Comparison of ENCODE assay signal across 31 mouse cellular contexts in genomic region chr1:172293449-172293848, GRCm38 (mm10). TPM values are rescaled to one million over a fixed set of nuclear protein-coding genes. Genes with fewer than 3 reads are reported as not detected.
DNase-seq lines count a peak whose midpoint lies in the region; ATAC-seq and TF ChIP-seq lines count a peak whose summit lies in the region.
"Had no signal": no experiment of that assay in that cellular context is flagged by ENCODE, and none has a peak within 500 bp of the region (broad histone marks: within the 10 kb centered on the region; RNA-seq: fewer than 3 reads in every experiment).

No protein-coding gene starts in this region.

- ATAC-seq in forebrain, embryonic 16.5 days: no peak
- ATAC-seq in hindbrain, postnatal 0 days: no peak
- ATAC-seq in hindbrain, embryonic 11.5 days (ENCODE audit: low FRiP score): no peak
- no peak for ATAC-seq in monocyte, adult 5-6 weeks (replicated peaks; ENCODE audit: insufficient number of reproducible peaks, low FRiP score, low TSS enrichment, poor library complexity, severe bottlenecking)
- ATAC-seq: activated CD4-positive, CD25-positive, alpha-beta regulatory T cell, adult 4 months; forebrain, embryonic 15.5 days; hindbrain, embryonic 16.5 days; inflammation-experienced regulatory T-cells, adult 6 months had no signal

- no peaks in the 10 kb centered on the region for H3K9me3 ChIP-seq in forebrain, embryonic 10.5 days
- no peaks in the 10 kb centered on the region for H3K9me3 ChIP-seq in forebrain, embryonic 16.5 days (ENCODE audit: control insufficient read depth, low read length)
- H3K9me3 ChIP-seq in hindbrain, postnatal 0 days (ENCODE audit: low read length): no peaks in the 10 kb centered on the region
- H3K9me3 ChIP-seq in hindbrain, embryonic 11.5 days (ENCODE audit: control insufficient read depth, low read length): no peaks in the 10 kb centered on the region
- H3K9me3 ChIP-seq: embryonic facial prominence, embryonic 12.5 days; embryonic facial prominence, embryonic 15.5 days; forebrain, embryonic 12.5 days; forebrain, embryonic 15.5 days; hindbrain, embryonic 13.5 days had no signal

- TF ChIP-seq CTCF in hindbrain, postnatal 0 days (IDR thresholded peaks at IDR 0.05; ENCODE audit: low read depth): no peak

- H3K4me2 ChIP-seq in forebrain, embryonic 16.5 days (ENCODE audit: low read length): no peak overlapping the region
- no peak overlapping the region for H3K4me2 ChIP-seq in hindbrain, postnatal 0 days (ENCODE audit: low read depth, low read length)
- no peak overlapping the region for H3K4me2 ChIP-seq in hindbrain, embryonic 11.5 days (replicated peaks; ENCODE audit: low read depth, low read length)
- H3K4me2 ChIP-seq: embryonic facial prominence, embryonic 12.5 days; embryonic facial prominence, embryonic 15.5 days; forebrain, embryonic 12.5 days; forebrain, embryonic 15.5 days; heart, embryonic 11.5 days; hindbrain, embryonic 13.5 days had no signal

- DNase-seq in forebrain, embryonic 10.5 days (ENCODE audit: extremely low spot score, low spot score): no peak
- no peak for DNase-seq in hindbrain, postnatal 0 days (ENCODE audit: low spot score)
- no peak for DNase-seq in hindbrain, embryonic 11.5 days (ENCODE audit: low spot score)
- DNase-seq in right cerebral cortex, postnatal 25 days: peak; percentile 56
- no peak for DNase-seq in right cerebral cortex, postnatal 14 days
- no peak for DNase-seq in kidney, adult 18-20 months
- DNase-seq: adrenal gland, adult 8-10 months; adrenal gland, postnatal 25 days; cerebellum, adult 18-20 months; cerebellum, adult 9-10 months; cerebellum, postnatal 14 days; gastrocnemius, postnatal 14 days; heart, adult 11 months had no signal

- no peaks in the 10 kb centered on the region for H3K36me3 ChIP-seq in forebrain, embryonic 10.5 days (replicated peaks)
- no peaks in the 10 kb centered on the region for H3K36me3 ChIP-seq in forebrain, embryonic 16.5 days (ENCODE audit: control insufficient read depth, insufficient read depth)
- no peaks in the 10 kb centered on the region for H3K36me3 ChIP-seq in hindbrain, postnatal 0 days (ENCODE audit: insufficient read depth, low read length)
- no peaks in the 10 kb centered on the region for H3K36me3 ChIP-seq in hindbrain, embryonic 11.5 days (ENCODE audit: control insufficient read depth, insufficient read depth, low read length)
- H3K36me3 ChIP-seq: embryonic facial prominence, embryonic 12.5 days; embryonic facial prominence, embryonic 15.5 days; forebrain, embryonic 12.5 days; forebrain, embryonic 15.5 days; hindbrain, embryonic 13.5 days had no signal

- peak overlapping the region; percentile 4; the same call in 1 of the 2 replicates for H3K27ac ChIP-seq in forebrain, embryonic 10.5 days
- H3K27ac ChIP-seq in forebrain, embryonic 16.5 days (ENCODE audit: low read length): no peak overlapping the region
- H3K27ac ChIP-seq in hindbrain, postnatal 0 days: peak overlapping the region; percentile 87; the same call in 1 of the 2 replicates
- no peak overlapping the region for H3K27ac ChIP-seq in hindbrain, embryonic 11.5 days (ENCODE audit: low read depth, low read length)
- H3K27ac ChIP-seq: embryonic facial prominence, embryonic 12.5 days; embryonic facial prominence, embryonic 15.5 days; forebrain, embryonic 12.5 days; forebrain, embryonic 15.5 days; hindbrain, embryonic 13.5 days had no signal

- 91% methylated on average over 11 of the region's 11 CpGs for WGBS in forebrain, embryonic 10.5 days
- 91% methylated on average over 11 of the region's 11 CpGs for WGBS in forebrain, embryonic 16.5 days
- 75% methylated on average over 11 of the region's 11 CpGs for WGBS in hindbrain, postnatal 0 days
- WGBS in hindbrain, embryonic 11.5 days: 87% methylated on average over 11 of the region's 11 CpGs

- no peak overlapping the region for H3K4me3 ChIP-seq in forebrain, embryonic 10.5 days
- H3K4me3 ChIP-seq in forebrain, embryonic 16.5 days (replicated peaks; ENCODE audit: low read length): no peak overlapping the region
- H3K4me3 ChIP-seq in hindbrain, postnatal 0 days (ENCODE audit: low read length): no peak overlapping the region
- H3K4me3 ChIP-seq in hindbrain, embryonic 11.5 days (ENCODE audit: low read depth, low read length): no peak overlapping the region
- H3K4me3 ChIP-seq: embryonic facial prominence, embryonic 12.5 days; embryonic facial prominence, embryonic 15.5 days; forebrain, embryonic 12.5 days; forebrain, embryonic 15.5 days; hindbrain, embryonic 13.5 days had no signal

- no peak overlapping the region for H3K9ac ChIP-seq in forebrain, embryonic 16.5 days (replicated peaks; ENCODE audit: low read depth, low read length)
- H3K9ac ChIP-seq in hindbrain, postnatal 0 days (replicated peaks; ENCODE audit: low read length): no peak overlapping the region
- no peak overlapping the region for H3K9ac ChIP-seq in hindbrain, embryonic 11.5 days (ENCODE audit: low read depth, low read length)
- H3K9ac ChIP-seq: embryonic facial prominence, embryonic 12.5 days; embryonic facial prominence, embryonic 15.5 days; forebrain, embryonic 12.5 days; forebrain, embryonic 15.5 days; hindbrain, embryonic 13.5 days had no signal

- H3K4me1 ChIP-seq in forebrain, embryonic 10.5 days: peaks cover 36% of the 10 kb centered on the region
- peaks cover 13% of the 10 kb centered on the region for H3K4me1 ChIP-seq in forebrain, embryonic 16.5 days (replicated peaks; ENCODE audit: control insufficient read depth, insufficient read depth, low read length)
- peaks cover 14% of the 10 kb centered on the region for H3K4me1 ChIP-seq in hindbrain, postnatal 0 days (ENCODE audit: insufficient read depth, low read length)
- peaks cover 12% of the 10 kb centered on the region for H3K4me1 ChIP-seq in hindbrain, embryonic 11.5 days (replicated peaks; ENCODE audit: control insufficient read depth, insufficient read depth, low read length)

- H3K27me3 ChIP-seq in forebrain, embryonic 10.5 days (ENCODE audit: poor library complexity, severe bottlenecking): peaks cover 29% of the 10 kb centered on the region
- H3K27me3 ChIP-seq in forebrain, embryonic 16.5 days (replicated peaks; ENCODE audit: control insufficient read depth, insufficient read depth, low read length): no peaks in the 10 kb centered on the region
- H3K27me3 ChIP-seq in hindbrain, postnatal 0 days (ENCODE audit: insufficient read depth, low read length): no peaks in the 10 kb centered on the region
- no peaks in the 10 kb centered on the region for H3K27me3 ChIP-seq in hindbrain, embryonic 11.5 days (ENCODE audit: control insufficient read depth, insufficient read depth, low read length)
- H3K27me3 ChIP-seq: embryonic facial prominence, embryonic 12.5 days; embryonic facial prominence, embryonic 15.5 days; forebrain, embryonic 15.5 days had no signal

RNA-seq across cellular contexts. Expression of gene Atp1a2, which starts 4.4 kb away (rescaled TPM):
- polyA plus RNA-seq in forebrain, embryonic 10.5 days (2016; fragmentation: Nextera tagmentation; extraction: Ambion mirVana): 0.86 and 2.0 TPM in 2 replicates
- polyA plus RNA-seq in forebrain, embryonic 16.5 days (2015; fragmentation: Nextera tagmentation; extraction: Ambion mirVana): 42.4 and 47.1 TPM in 2 replicates
- 546 and 572 TPM in 2 replicates for total RNA-seq in hindbrain, postnatal 0 days (2014; rRNA removed)
- 119 and 123 TPM in 2 replicates for polyA plus RNA-seq in hindbrain, postnatal 0 days (2015; fragmentation: Nextera tagmentation; extraction: Ambion mirVana)
- polyA plus RNA-seq in hindbrain, embryonic 11.5 days (2014; fragmentation: Nextera tagmentation; extraction: Ambion mirVana): 1.9 and 2.6 TPM in 2 replicates
- total RNA-seq in monocyte, adult 5-6 weeks (2017): not detected in 3 replicates
- total RNA-seq: hematopoietic stem cell, adult 5-6 weeks had no signal

RNA-seq across cellular contexts. Expression of gene Igsf8, which starts 32.0 kb away (rescaled TPM):
- 53.0 and 55.4 TPM in 2 replicates for polyA plus RNA-seq in forebrain, embryonic 10.5 days (2016; fragmentation: Nextera tagmentation; extraction: Ambion mirVana)
- polyA plus RNA-seq in forebrain, embryonic 16.5 days (2015; fragmentation: Nextera tagmentation; extraction: Ambion mirVana): 136 and 152 TPM in 2 replicates
- 136 and 150 TPM in 2 replicates for total RNA-seq in hindbrain, postnatal 0 days (2014; rRNA removed)
- 90.2 and 90.8 TPM in 2 replicates for polyA plus RNA-seq in hindbrain, postnatal 0 days (2015; fragmentation: Nextera tagmentation; extraction: Ambion mirVana)
- polyA plus RNA-seq in hindbrain, embryonic 11.5 days (2014; fragmentation: Nextera tagmentation; extraction: Ambion mirVana): 123 and 136 TPM in 2 replicates
- total RNA-seq in monocyte, adult 5-6 weeks (2017): 13.0 to 18.8 TPM (median 16.7 TPM) in 3 replicates

RNA-seq across cellular contexts. Expression of gene Atp1a4, which starts 35.2 kb away (rescaled TPM):
- not detected in 2 replicates for polyA plus RNA-seq in forebrain, embryonic 10.5 days (2016; fragmentation: Nextera tagmentation; extraction: Ambion mirVana)
- 0.11 TPM in 1 of 2 replicates, not detected in the other for polyA plus RNA-seq in forebrain, embryonic 16.5 days (2015; fragmentation: Nextera tagmentation; extraction: Ambion mirVana)
- 0.10 TPM in 1 of 2 replicates, not detected in the other for total RNA-seq in hindbrain, postnatal 0 days (2014; rRNA removed)
- polyA plus RNA-seq in hindbrain, postnatal 0 days (2015; fragmentation: Nextera tagmentation; extraction: Ambion mirVana): 0.05 TPM in 1 of 2 replicates, not detected in the other
- 0.06 TPM in 1 of 2 replicates, not detected in the other for polyA plus RNA-seq in hindbrain, embryonic 11.5 days (2014; fragmentation: Nextera tagmentation; extraction: Ambion mirVana)
- 0.43 TPM in 1 of 3 replicates, not detected in the others for total RNA-seq in monocyte, adult 5-6 weeks (2017)
- total RNA-seq: heart, adult 8-10 months; heart, postnatal 25 days; hematopoietic stem cell, adult 5-6 weeks had no signal
- polyA plus RNA-seq: activated CD4-positive, CD25-positive, alpha-beta regulatory T cell, adult 4 months; embryonic facial prominence, embryonic 12.5 days; embryonic facial prominence, embryonic 15.5 days; frontal cortex, adult 2 months; hindbrain, embryonic 13.5 days; hindbrain, embryonic 16.5 days; inflammation-experienced regulatory T-cells, adult 6 months had no signal

RNA-seq across cellular contexts. Expression of gene Kcnj9, which starts 35.7 kb away (rescaled TPM):
- polyA plus RNA-seq in forebrain, embryonic 10.5 days (2016; fragmentation: Nextera tagmentation; extraction: Ambion mirVana): 0.17 and 0.43 TPM in 2 replicates
- 2.6 and 4.2 TPM in 2 replicates for polyA plus RNA-seq in forebrain, embryonic 16.5 days (2015; fragmentation: Nextera tagmentation; extraction: Ambion mirVana)
- 8.0 and 9.8 TPM in 2 replicates for total RNA-seq in hindbrain, postnatal 0 days (2014; rRNA removed)
- polyA plus RNA-seq in hindbrain, postnatal 0 days (2015; fragmentation: Nextera tagmentation; extraction: Ambion mirVana): 3.6 and 4.2 TPM in 2 replicates
- 0.17 and 0.46 TPM in 2 replicates for polyA plus RNA-seq in hindbrain, embryonic 11.5 days (2014; fragmentation: Nextera tagmentation; extraction: Ambion mirVana)
- total RNA-seq in monocyte, adult 5-6 weeks (2017): 0.29 TPM in 1 of 3 replicates, not detected in the others
- total RNA-seq: gastrocnemius, postnatal 14 days; gastrocnemius, postnatal 4 days; heart, adult 8-10 months; hematopoietic stem cell, adult 5-6 weeks had no signal
- polyA plus RNA-seq: heart, embryonic 14.5 days; heart, postnatal 0 days; inflammation-experienced regulatory T-cells, adult 6 months had no signal

RNA-seq across cellular contexts. Expression of gene Kcnj10, which starts 47.6 kb away (rescaled TPM):
- polyA plus RNA-seq in forebrain, embryonic 10.5 days (2016; fragmentation: Nextera tagmentation; extraction: Ambion mirVana): 0.46 and 0.47 TPM in 2 replicates
- 2.1 and 2.2 TPM in 2 replicates for polyA plus RNA-seq in forebrain, embryonic 16.5 days (2015; fragmentation: Nextera tagmentation; extraction: Ambion mirVana)
- total RNA-seq in hindbrain, postnatal 0 days (2014; rRNA removed): 8.6 and 10.0 TPM in 2 replicates
- polyA plus RNA-seq in hindbrain, postnatal 0 days (2015; fragmentation: Nextera tagmentation; extraction: Ambion mirVana): 5.4 and 5.6 TPM in 2 replicates
- polyA plus RNA-seq in hindbrain, embryonic 11.5 days (2014; fragmentation: Nextera tagmentation; extraction: Ambion mirVana): 0.73 TPM in 2 replicates
- total RNA-seq in monocyte, adult 5-6 weeks (2017): not detected in 3 replicates
- total RNA-seq: hematopoietic stem cell, adult 5-6 weeks had no signal
- polyA plus RNA-seq: heart, embryonic 14.5 days; heart, postnatal 0 days had no signal

Comparison
In these comparisons a context has a peak if more than half of its experiments do, and no peak if none do; other contexts are left out.
1. H3K27ac ChIP-seq: peak in forebrain, embryonic 10.5 days (single experiment) and hindbrain, postnatal 0 days (single experiment); none in forebrain, embryonic 16.5 days (single experiment) and hindbrain, embryonic 11.5 days (single experiment).
2. RNA of gene Atp1a2, which starts 4.4 kb away (polyA plus RNA-seq): 119 to 123 TPM in hindbrain, postnatal 0 days and 42.4 to 47.1 TPM in forebrain, embryonic 16.5 days; 1.9 to 2.6 TPM in hindbrain, embryonic 11.5 days and 0.86 to 2.0 TPM in forebrain, embryonic 10.5 days; every median in the first group is over 10 times any median in the second.